Mouse (Mus musculus) splenic B cell, adult 2 months (primary cell): ENCODE measurements at regions not wholly inside any gene's neighbourhood (a gene's known extent, or its start where the extent isn't known, plus 50 kb on each side); places are given as distances from the start of the nearest gene placed in this dataset.
"Not testable (repeated sequence)": the region's sequence is repeated elsewhere in the genome, so short reads cannot be mapped to it uniquely, and the experiment has no call there.

Experiments used
- DNase-seq: peaks from one replicate; pipeline ENCODE4 v3.0.0-alpha.2; 2011; ENCODE audit warnings: low read depth, low spot score
- H3K27me3 ChIP-seq: 2 replicates; pipeline ENCODE4 v1.6.1; 2012; ENCODE audit warnings: mild to moderate bottlenecking, low read length, moderate library complexity, mixed read lengths; ENCODE audit not compliant: control insufficient read depth, poor library complexity, insufficient read depth, severe bottlenecking
- H3K36me3 ChIP-seq: 2 replicates; pipeline ENCODE4 v1.6.1; 2012; ENCODE audit warnings: mild to moderate bottlenecking, low read length, moderate library complexity, mixed read lengths; ENCODE audit not compliant: control insufficient read depth, poor library complexity, insufficient read depth, severe bottlenecking

- Histone ChIP-seq H3K36me3 (no peaks in the 10 kb centered on the region), H3K27me3 (no peaks in the 10 kb centered on the region)
- no peak for DNase-seq
Observed at GRCm38 (mm10) chr7:111880067-111880675, 100.4 kb upstream of the Galnt18 start.

GRCm38 (mm10) chr7:111877591-111877990, 97.8 kb upstream of the Galnt18 start:
- no peak for DNase-seq
- Histone ChIP-seq H3K36me3 (no peaks in the 10 kb centered on the region), H3K27me3 (no peaks in the 10 kb centered on the region)

- Histone ChIP-seq H3K36me3 (no peaks in the 10 kb centered on the region), H3K27me3 (no peaks in the 10 kb centered on the region)
- DNase-seq, result no peak
Observed at GRCm38 (mm10) chr7:111875949-111876348, 96.2 kb upstream of the Galnt18 start.

DNA sequence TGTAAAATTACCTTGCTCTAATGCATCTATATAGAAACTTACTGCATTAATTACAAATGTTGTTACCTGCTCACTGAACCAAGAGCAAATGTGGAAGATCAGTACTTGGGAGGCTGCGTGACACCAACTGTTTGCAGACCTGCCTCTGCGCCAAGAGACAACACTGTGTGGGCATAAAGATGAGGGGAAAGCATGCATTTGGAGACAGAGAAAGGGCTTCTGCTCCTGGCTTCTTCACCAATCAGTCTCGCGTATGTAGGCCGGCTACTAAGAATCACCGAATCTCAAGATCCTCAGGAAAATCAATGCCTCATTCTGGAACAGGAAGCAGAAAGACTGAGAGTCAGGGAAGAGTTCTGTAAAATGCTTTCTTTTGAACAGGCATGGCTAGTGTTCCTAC, 89.6 kb upstream of the Galnt18 start:
- Histone ChIP-seq H3K36me3 (no peaks in the 10 kb centered on the region), H3K27me3 (no peaks in the 10 kb centered on the region)
- DNase-seq, result no peak

DNA sequence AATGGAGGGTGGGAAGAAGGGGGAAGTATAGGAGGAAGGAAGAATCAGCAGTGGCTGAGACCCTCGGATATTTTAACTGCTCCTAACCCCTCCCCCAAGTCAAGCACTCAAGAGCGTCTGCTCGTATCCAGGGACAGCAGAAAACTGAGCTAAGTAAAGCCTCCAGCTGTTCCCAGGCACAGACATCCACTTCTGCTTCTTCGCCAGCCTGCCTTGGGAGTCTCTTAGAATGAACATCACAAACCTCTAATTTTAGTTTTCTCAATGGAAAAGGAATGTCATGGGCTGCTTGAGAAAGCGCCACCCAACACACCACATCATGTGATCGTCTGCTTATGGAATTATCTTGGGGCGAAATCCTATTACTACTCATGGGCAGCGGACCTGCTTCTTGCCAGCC, 83.3 kb upstream of the Galnt18 start:
- Histone ChIP-seq H3K36me3 (no peaks in the 10 kb centered on the region), H3K27me3 (no peaks in the 10 kb centered on the region)
- DNase-seq, result no peak

DNA sequence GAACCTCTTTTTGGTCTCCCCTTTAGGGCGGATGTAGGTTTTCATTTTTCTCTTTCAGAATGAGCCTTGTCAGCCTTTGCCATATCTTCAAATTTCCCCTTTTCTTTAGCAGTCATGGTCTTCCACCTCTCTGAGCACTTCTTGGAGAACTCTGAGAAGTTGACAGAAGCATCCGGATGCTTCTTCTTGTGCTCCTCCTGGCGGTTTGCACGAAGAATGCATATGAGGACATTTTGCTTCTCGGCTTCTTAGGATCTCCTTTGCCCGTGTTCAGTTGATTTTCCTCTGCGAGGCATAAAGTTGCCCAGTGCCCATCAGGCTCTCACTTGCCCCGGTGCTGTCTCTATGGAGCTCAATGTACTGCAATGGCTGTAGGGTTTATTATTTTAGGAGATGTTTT, 78.5 kb upstream of the Galnt18 start:
- H3K36me3 ChIP-seq, H3K27me3 ChIP-seq, DNase-seq: not testable (repeated sequence)

DNA sequence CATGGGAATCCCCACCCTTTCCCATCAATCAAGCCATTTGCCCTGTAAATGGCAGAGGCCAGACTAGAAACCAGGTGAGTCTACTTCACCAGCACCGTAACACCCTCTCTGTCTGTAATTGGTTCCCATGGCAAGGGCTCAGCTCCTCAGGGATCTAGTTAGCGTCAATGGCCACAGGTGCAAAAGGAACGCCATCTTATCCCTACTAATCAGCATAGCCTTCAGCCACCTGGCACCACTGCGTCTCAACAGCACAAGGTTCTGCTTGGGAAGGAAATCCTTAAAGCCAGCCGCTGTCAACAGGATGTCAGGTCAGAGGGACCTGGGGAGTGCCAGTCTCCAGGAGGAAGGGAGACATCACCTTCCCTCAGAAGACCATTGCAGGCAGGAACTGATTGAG, 77.2 kb upstream of the Galnt18 start:
- Histone ChIP-seq H3K27me3 (no peaks in the 10 kb centered on the region), H3K36me3 (no peaks in the 10 kb centered on the region)
- DNase-seq, result no peak

- Histone ChIP-seq H3K27me3 (no peaks in the 10 kb centered on the region), H3K36me3 (no peaks in the 10 kb centered on the region)
- DNase-seq, result no peak
Observed at GRCm38 (mm10) chr7:111855309-111855708, 75.5 kb upstream of the Galnt18 start.

GRCm38 (mm10) chr7:111846417-111846816, 66.6 kb upstream of the Galnt18 start:
- DNase-seq, result no peak
- no peaks in the 10 kb centered on the region for H3K36me3 ChIP-seq
- no peaks in the 10 kb centered on the region for H3K27me3 ChIP-seq

DNA sequence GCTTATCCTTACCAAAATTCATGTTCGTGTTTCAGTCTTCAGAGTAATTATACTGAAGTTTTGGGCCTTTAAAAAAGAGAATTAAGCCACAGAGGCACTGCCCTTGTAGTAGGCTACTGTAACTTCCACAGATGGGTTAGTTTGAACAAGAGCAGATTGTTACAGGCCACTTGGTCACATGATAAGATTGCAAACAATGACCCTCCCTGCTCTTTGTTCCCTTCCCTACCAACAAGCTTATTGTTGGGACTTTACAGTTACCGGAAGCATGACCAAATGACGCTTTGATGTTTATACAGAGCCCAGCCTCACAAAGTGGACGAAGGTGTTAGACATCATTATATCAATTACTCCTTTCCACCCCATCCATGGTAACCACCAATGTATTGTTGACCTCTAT, 63.9 kb upstream of the Galnt18 start:
- H3K36me3 ChIP-seq, result no peaks in the 10 kb centered on the region
- H3K27me3 ChIP-seq, result no peaks in the 10 kb centered on the region
- no peak for DNase-seq

- Histone ChIP-seq H3K36me3 (no peaks in the 10 kb centered on the region), H3K27me3 (no peaks in the 10 kb centered on the region)
- no peak for DNase-seq
Observed at GRCm38 (mm10) chr7:111840826-111841225, 61.0 kb upstream of the Galnt18 start.

DNA sequence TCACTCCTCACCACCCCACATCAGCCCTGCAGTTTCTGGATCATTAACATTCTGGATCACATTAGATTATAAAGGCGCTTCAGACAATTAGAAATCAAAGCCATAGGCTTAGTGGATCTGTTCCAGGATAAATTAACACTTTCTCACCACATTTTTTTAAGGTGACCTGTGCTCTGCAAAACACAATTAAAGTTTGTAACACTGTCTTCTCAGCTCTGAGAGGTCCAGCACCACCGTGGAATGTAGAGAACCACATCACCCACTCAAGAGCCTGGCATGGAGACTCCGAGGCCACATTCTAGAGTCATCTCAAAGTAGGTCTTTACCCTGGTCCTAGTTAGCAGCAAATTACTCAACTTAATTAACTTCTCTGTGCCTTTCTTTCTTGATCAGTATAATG, 58.4 kb upstream of the Galnt18 start:
- Histone ChIP-seq H3K36me3 (no peaks in the 10 kb centered on the region), H3K27me3 (no peaks in the 10 kb centered on the region)
- DNase-seq, result no peak

- not testable (repeated sequence) for H3K27me3 ChIP-seq, H3K36me3 ChIP-seq, DNase-seq
Observed at GRCm38 (mm10) chr7:111834356-111834755, 54.6 kb upstream of the Galnt18 start.

GRCm38 (mm10) chr7:111829931-111830330, 50.2 kb upstream of the Galnt18 start:
- DNase-seq, result no peak
- Histone ChIP-seq H3K36me3 (no peaks in the 10 kb centered on the region), H3K27me3 (no peaks in the 10 kb centered on the region)
